12 mouse cellular contexts compared by ENCODE assay signal in the genomic region with DNA sequence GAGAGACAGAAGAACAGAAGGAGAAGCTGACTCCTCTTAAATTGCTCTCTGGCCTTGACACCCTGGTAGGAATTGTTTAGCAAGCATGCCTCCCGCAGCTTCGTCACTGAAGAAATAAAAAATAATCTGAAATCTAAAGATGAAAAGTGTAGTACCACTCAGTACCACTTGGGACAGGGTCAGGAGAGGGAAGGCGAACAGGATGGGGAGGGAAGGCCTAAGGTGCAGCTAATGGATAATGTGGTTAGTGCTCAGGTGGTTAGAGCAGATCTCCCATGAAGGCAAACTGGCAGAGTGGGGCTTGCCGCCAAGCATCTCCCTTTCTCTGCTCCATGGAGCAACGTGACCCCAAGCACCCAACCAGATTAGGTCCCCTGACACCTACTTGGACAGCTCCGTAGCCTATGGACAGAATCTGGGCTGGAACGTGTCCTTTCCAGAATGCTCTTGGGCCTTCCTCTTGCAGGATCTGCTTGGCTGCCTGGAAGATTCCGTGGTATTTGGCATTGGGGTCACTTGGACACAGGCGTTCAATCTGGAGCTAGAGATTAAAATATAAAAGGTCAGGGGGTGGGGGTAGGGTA. TPM values are rescaled to one million over a fixed set of nuclear protein-coding genes. Genes with fewer than 3 reads are reported as not detected.
DNase-seq lines count a peak whose midpoint lies in the region; ATAC-seq and TF ChIP-seq lines count a peak whose summit lies in the region.
"Had no signal": no experiment of that assay in that cellular context is flagged by ENCODE, and none has a peak within 500 bp of the region (broad histone marks: within the 10 kb centered on the region; RNA-seq: fewer than 3 reads in every experiment).

No protein-coding gene starts in this region.

- no peak overlapping the region for H3K27ac ChIP-seq in forebrain, postnatal 0 days (ENCODE audit: low read depth, low read length)
- no peak overlapping the region for H3K27ac ChIP-seq in forebrain, embryonic 12.5 days
- no peak overlapping the region for H3K27ac ChIP-seq in liver, postnatal 0 days (ENCODE audit: low read depth)
- H3K27ac ChIP-seq: embryonic facial prominence, embryonic 12.5 days; intestine, embryonic 15.5 days had no signal

- no peak overlapping the region for H3K4me2 ChIP-seq in forebrain, postnatal 0 days (ENCODE audit: low read depth)
- no peak overlapping the region for H3K4me2 ChIP-seq in forebrain, embryonic 12.5 days
- H3K4me2 ChIP-seq in liver, postnatal 0 days (ENCODE audit: low read depth, low read length) = no peak overlapping the region
- H3K4me2 ChIP-seq: embryonic facial prominence, embryonic 12.5 days; intestine, embryonic 15.5 days had no signal

- H3K36me3 ChIP-seq in forebrain, postnatal 0 days (ENCODE audit: insufficient read depth) = peaks cover 37% of the 10 kb centered on the region
- H3K36me3 ChIP-seq in forebrain, embryonic 12.5 days (replicated peaks) = peaks cover 33% of the 10 kb centered on the region
- peaks cover 31% of the 10 kb centered on the region for H3K36me3 ChIP-seq in liver, postnatal 0 days (replicated peaks; ENCODE audit: insufficient read depth, low read length)

- no peak for TF ChIP-seq EP300 in liver, postnatal 0 days (IDR thresholded peaks at IDR 0.05; ENCODE audit: low read depth)

- H3K4me1 ChIP-seq in forebrain, postnatal 0 days (ENCODE audit: insufficient read depth) = peaks cover 5% of the 10 kb centered on the region; the same call in 1 of the 2 replicates
- peaks cover 8% of the 10 kb centered on the region for H3K4me1 ChIP-seq in forebrain, embryonic 12.5 days
- H3K4me1 ChIP-seq in liver, postnatal 0 days (ENCODE audit: insufficient read depth) = peaks cover 10% of the 10 kb centered on the region

- no peaks in the 10 kb centered on the region for H3K9me3 ChIP-seq in forebrain, postnatal 0 days (ENCODE audit: low read length)
- H3K9me3 ChIP-seq in forebrain, embryonic 12.5 days = no peaks in the 10 kb centered on the region
- no peaks in the 10 kb centered on the region for H3K9me3 ChIP-seq in liver, postnatal 0 days (ENCODE audit: low read length)
- H3K9me3 ChIP-seq: embryonic facial prominence, embryonic 12.5 days; intestine, embryonic 15.5 days had no signal

- peak; percentile 64 for TF ChIP-seq CTCF in forebrain, postnatal 0 days (IDR thresholded peaks at IDR 0.05; ENCODE audit: low read depth)
- peak; percentile 58 for TF ChIP-seq CTCF in liver, postnatal 0 days (IDR thresholded peaks at IDR 0.05; ENCODE audit: low read depth)

- no peak overlapping the region for H3K4me3 ChIP-seq in forebrain, postnatal 0 days (ENCODE audit: low read depth, low read length)
- no peak overlapping the region for H3K4me3 ChIP-seq in forebrain, embryonic 12.5 days (replicated peaks)
- H3K4me3 ChIP-seq in liver, postnatal 0 days (ENCODE audit: low read depth, low read length) = no peak overlapping the region
- H3K4me3 ChIP-seq: embryonic facial prominence, embryonic 12.5 days; intestine, embryonic 15.5 days had no signal

- no peaks in the 10 kb centered on the region for H3K27me3 ChIP-seq in forebrain, postnatal 0 days (ENCODE audit: insufficient read depth, low read length)
- H3K27me3 ChIP-seq in forebrain, embryonic 12.5 days = no peaks in the 10 kb centered on the region
- H3K27me3 ChIP-seq in liver, postnatal 0 days (ENCODE audit: insufficient read depth, low read length) = no peaks in the 10 kb centered on the region
- H3K27me3 ChIP-seq: embryonic facial prominence, embryonic 12.5 days; intestine, embryonic 15.5 days had no signal

- ATAC-seq in forebrain, postnatal 0 days = no peak
- ATAC-seq in forebrain, embryonic 12.5 days (ENCODE audit: low FRiP score) = no peak
- no peak for ATAC-seq in liver, postnatal 0 days
- ATAC-seq: intestine, embryonic 15.5 days had no signal

- DNase-seq in forebrain, postnatal 0 days = no peak
- no peak for DNase-seq in liver, postnatal 0 days
- DNase-seq in liver (no peak), R1 (ENCODE audit: low read depth, low spot score) (peak; percentile 69)
- peak; percentile 53 for DNase-seq in naive thymus-derived CD4-positive, alpha-beta T cell, adult 2 months (ENCODE audit: low read depth)
- DNase-seq in ovary, adult 18-20 months (ENCODE audit: low spot score) = no peak
- no peak for DNase-seq in B cell, adult 2 months
- DNase-seq: lung, adult 18-20 months; right cerebral cortex, postnatal 14 days had no signal

- 72% methylated on average over 9 of the region's 9 CpGs for WGBS in forebrain, postnatal 0 days
- 74% methylated on average over 9 of the region's 9 CpGs for WGBS in forebrain, embryonic 12.5 days
- WGBS in liver, postnatal 0 days (ENCODE audit: insufficient replicate concordance) = 78% methylated on average over 9 of the region's 9 CpGs

- H3K9ac ChIP-seq in forebrain, postnatal 0 days = no peak overlapping the region
- no peak overlapping the region for H3K9ac ChIP-seq in forebrain, embryonic 12.5 days
- H3K9ac ChIP-seq in liver, postnatal 0 days (replicated peaks) = no peak overlapping the region
- H3K9ac ChIP-seq: embryonic facial prominence, embryonic 12.5 days; intestine, embryonic 15.5 days had no signal

RNA-seq across cellular contexts. Expression of a gene that starts 4.5 kb away (rescaled TPM):
- 34.3 and 38.7 TPM in 2 replicates for total RNA-seq in forebrain, postnatal 0 days (2014; rRNA removed)
- polyA plus RNA-seq in forebrain, postnatal 0 days (2015; fragmentation: Nextera tagmentation; extraction: Ambion mirVana) = 51.1 and 51.7 TPM in 2 replicates
- 28.4 and 29.7 TPM in 2 replicates for polyA plus RNA-seq in forebrain, embryonic 12.5 days (2016; fragmentation: Nextera tagmentation; extraction: Ambion mirVana)
- polyA plus RNA-seq in liver, postnatal 0 days (2015; fragmentation: Nextera tagmentation; extraction: Ambion mirVana) = 6.1 and 6.9 TPM in 2 replicates

RNA-seq across cellular contexts. Expression of a gene that starts 10.8 kb away (rescaled TPM):
- 12.2 and 16.9 TPM in 2 replicates for total RNA-seq in forebrain, postnatal 0 days (2014; rRNA removed)
- polyA plus RNA-seq in forebrain, postnatal 0 days (2015; fragmentation: Nextera tagmentation; extraction: Ambion mirVana) = 14.4 and 19.4 TPM in 2 replicates
- 15.2 and 16.5 TPM in 2 replicates for polyA plus RNA-seq in forebrain, embryonic 12.5 days (2016; fragmentation: Nextera tagmentation; extraction: Ambion mirVana)
- polyA plus RNA-seq in liver, postnatal 0 days (2015; fragmentation: Nextera tagmentation; extraction: Ambion mirVana) = 37.9 and 39.9 TPM in 2 replicates

RNA-seq across cellular contexts. Expression of a gene that starts 19.7 kb away (rescaled TPM):
- total RNA-seq in forebrain, postnatal 0 days (2014; rRNA removed) = 34.0 and 34.5 TPM in 2 replicates
- 15.2 and 18.5 TPM in 2 replicates for polyA plus RNA-seq in forebrain, postnatal 0 days (2015; fragmentation: Nextera tagmentation; extraction: Ambion mirVana)
- 32.3 and 35.1 TPM in 2 replicates for polyA plus RNA-seq in forebrain, embryonic 12.5 days (2016; fragmentation: Nextera tagmentation; extraction: Ambion mirVana)
- polyA plus RNA-seq in liver, postnatal 0 days (2015; fragmentation: Nextera tagmentation; extraction: Ambion mirVana) = 3.0 and 3.5 TPM in 2 replicates

RNA-seq across cellular contexts. Expression of a gene that starts 19.9 kb away (rescaled TPM):
- total RNA-seq in forebrain, postnatal 0 days (2014; rRNA removed) = 34.6 and 46.3 TPM in 2 replicates
- 74.1 and 78.1 TPM in 2 replicates for polyA plus RNA-seq in forebrain, postnatal 0 days (2015; fragmentation: Nextera tagmentation; extraction: Ambion mirVana)
- polyA plus RNA-seq in forebrain, embryonic 12.5 days (2016; fragmentation: Nextera tagmentation; extraction: Ambion mirVana) = 87.4 and 89.5 TPM in 2 replicates
- 46.4 and 48.9 TPM in 2 replicates for polyA plus RNA-seq in liver, postnatal 0 days (2015; fragmentation: Nextera tagmentation; extraction: Ambion mirVana)

RNA-seq across cellular contexts. Expression of a gene that starts 59.3 kb away (rescaled TPM):
- total RNA-seq in forebrain, postnatal 0 days (2014; rRNA removed) = 62.6 and 90.3 TPM in 2 replicates
- polyA plus RNA-seq in forebrain, postnatal 0 days (2015; fragmentation: Nextera tagmentation; extraction: Ambion mirVana) = 66.2 and 78.7 TPM in 2 replicates
- polyA plus RNA-seq in forebrain, embryonic 12.5 days (2016; fragmentation: Nextera tagmentation; extraction: Ambion mirVana) = 194 and 199 TPM in 2 replicates
- 41.8 and 46.0 TPM in 2 replicates for polyA plus RNA-seq in liver, postnatal 0 days (2015; fragmentation: Nextera tagmentation; extraction: Ambion mirVana)

Comparison
In these comparisons a context has a peak if more than half of its experiments do, and no peak if none do; other contexts are left out.
1. DNase-seq: peak in R1 (single experiment) and naive thymus-derived CD4-positive, alpha-beta T cell, adult 2 months (single experiment); none in forebrain, postnatal 0 days (single experiment), liver, postnatal 0 days (single experiment), liver (single experiment), ovary, adult 18-20 months (single experiment) and B cell, adult 2 months (0 of 2).